Mouse (Mus musculus) heart, postnatal 14 days (tissue): ENCODE data around the gene Prune1. TPM values are rescaled to one million over a fixed set of nuclear protein-coding genes. Genes with fewer than 3 reads are reported as not detected.

Experiments
- DNase-seq, 2 experiments: peaks; one replicate each; pipeline ENCODE4 v3.0.0; 2021 to 2022
- intact Hi-C: fragments of 180-260 bp; cut with DNase I; formaldehyde crosslinking; loops from one replicate; pipeline ENCODE4 v1.15.1; 2025
- total RNA-seq, 2 experiments: library from RNA; stranded (reverse); gene quantifications; 2 replicates each; pipeline ENCODE4 v1.2.3; 2021

Prune1 gene
- total RNA-seq, 2 experiments from 2014 or later: 19.8 to 20.4 TPM

GRCm38 (mm10) chr3:95310968-95311882, 29.3 kb upstream of the Prune1 start:
- DNase-seq: peak; percentile 55 to 78
- intact Hi-C loops: loop anchor here (5.0 kb wide), 1 partner anchor 81 kb away; no protein-coding TSS in a partner anchor

- intact Hi-C loops: loop anchor here (5.0 kb wide), 1 partner anchor 82 kb away; no protein-coding TSS in a partner anchor
- DNase-seq: no peak
Measured at GRCm38 (mm10) chr3:95310496-95310895, 28.6 kb upstream of the Prune1 start.

GRCm38 (mm10) chr3:95307100-95307499, 25.2 kb upstream of the Prune1 start, which contains the start of gene Anxa9:
Anxa9 (minus strand) TSS chr3:95307176.
- no peak for DNase-seq
- intact Hi-C loops: no loop called here

- DNase-seq: no peak
- intact Hi-C loops: no loop called here
Measured at GRCm38 (mm10) chr3:95306244-95306643, 24.4 kb upstream of the Prune1 start.

GRCm38 (mm10) chr3:95301204-95301796, 19.4 kb upstream of the Prune1 start:
- intact Hi-C loops: no loop called here
- DNase-seq: no peak

GRCm38 (mm10) chr3:95298018-95298417, 16.1 kb upstream of the Prune1 start:
- intact Hi-C loops: no loop called here

GRCm38 (mm10) chr3:95296103-95296469, 14.2 kb upstream of the Prune1 start:
- peak; percentile 43 to 64 for DNase-seq
- intact Hi-C loops: no loop called here

More at GRCm38 (mm10) chr3:95298018-95298417, 16.1 kb upstream of the Prune1 start:
- no peak for DNase-seq

GRCm38 (mm10) chr3:95295321-95296102, 13.6 kb upstream of the Prune1 start:
- intact Hi-C loops: no loop called here
- no peak for DNase-seq

- intact Hi-C loops: no loop called here
- no peak for DNase-seq
Measured at GRCm38 (mm10) chr3:95294718-95295117, 12.8 kb upstream of the Prune1 start.

- no peak for DNase-seq
- intact Hi-C loops: no loop called here
Measured at GRCm38 (mm10) chr3:95294316-95294715, 12.4 kb upstream of the Prune1 start.

GRCm38 (mm10) chr3:95293537-95293936, 11.7 kb upstream of the Prune1 start:
- intact Hi-C loops: no loop called here
- DNase-seq: no peak

GRCm38 (mm10) chr3:95292899-95293298, 11.0 kb upstream of the Prune1 start:
- intact Hi-C loops: no loop called here
- no peak for DNase-seq

- intact Hi-C loops: no loop called here
- DNase-seq: no peak
Measured at GRCm38 (mm10) chr3:95291041-95291440, 9.2 kb upstream of the Prune1 start.

GRCm38 (mm10) chr3:95290156-95290555, 8.3 kb upstream of the Prune1 start:
- intact Hi-C loops: no loop called here
- DNase-seq: no peak

GRCm38 (mm10) chr3:95289419-95289818, 7.5 kb upstream of the Prune1 start:
- intact Hi-C loops: no loop called here
- DNase-seq: no peak

GRCm38 (mm10) chr3:95287541-95287940, 5.7 kb upstream of the Prune1 start:
- intact Hi-C loops: no loop called here
- DNase-seq: no peak

- intact Hi-C loops: no loop called here
- no peak for DNase-seq
Measured at GRCm38 (mm10) chr3:95286510-95286909, 4.6 kb upstream of the Prune1 start.

GRCm38 (mm10) chr3:95286011-95286410, 4.1 kb upstream of the Prune1 start:
- intact Hi-C loops: no loop called here
- DNase-seq: no peak

GRCm38 (mm10) chr3:95285390-95285789, 3.5 kb upstream of the Prune1 start:
- DNase-seq: no peak
- intact Hi-C loops: no loop called here

GRCm38 (mm10) chr3:95284501-95285281, 2.8 kb upstream of the Prune1 start:
- no peak for DNase-seq
- intact Hi-C loops: no loop called here
